Mouse (Mus musculus): Measurements from ENCODE around the gene Smg9.

- TF ChIP-seq POLR2A (IDR thresholded peaks at IDR 0.05; ENCODE audit: extremely low read depth, insufficient read depth, low read length) (no peak), CTCF (IDR thresholded peaks at IDR 0.05; ENCODE audit: extremely low read depth, insufficient read depth, low read length) (no peak)
Measured at GRCm38 (mm10) chr7:24437981-24438380, 38.6 kb downstream of the Smg9 start.

Measured in cortical plate, adult 2 months (tissue).